Mouse (Mus musculus): ENCODE data around the gene Xirp1.

Xirp1 gene

GRCm38 (mm10) chr9:120023086-120023811, at the start of gene Xirp1:
Xirp1 (minus strand) TSS chr9:120023598.
- DNase-seq (ENCODE audit: low spot score in 2 of 2), result no peak

GRCm38 (mm10) chr9:120073169-120073568, 49.8 kb upstream of the Xirp1 start:
- DNase-seq (ENCODE audit: low spot score in 2 of 2), result peak; percentile 81 to 82

GRCm38 (mm10) chr9:120071251-120071650, 47.9 kb upstream of the Xirp1 start:
- DNase-seq (ENCODE audit: low spot score in 2 of 2), result no peak

GRCm38 (mm10) chr9:120069779-120070178, 46.4 kb upstream of the Xirp1 start, which contains the start of gene Cx3cr1:
Cx3cr1 (minus strand) TSS chr9:120069879.
- no peak for DNase-seq (ENCODE audit: low spot score in 2 of 2)

GRCm38 (mm10) chr9:120068047-120068446, 44.6 kb upstream of the Xirp1 start:
- DNase-seq (ENCODE audit: low spot score in 2 of 2), result peak in 1 of 2 experiments; percentile 13

DNA sequence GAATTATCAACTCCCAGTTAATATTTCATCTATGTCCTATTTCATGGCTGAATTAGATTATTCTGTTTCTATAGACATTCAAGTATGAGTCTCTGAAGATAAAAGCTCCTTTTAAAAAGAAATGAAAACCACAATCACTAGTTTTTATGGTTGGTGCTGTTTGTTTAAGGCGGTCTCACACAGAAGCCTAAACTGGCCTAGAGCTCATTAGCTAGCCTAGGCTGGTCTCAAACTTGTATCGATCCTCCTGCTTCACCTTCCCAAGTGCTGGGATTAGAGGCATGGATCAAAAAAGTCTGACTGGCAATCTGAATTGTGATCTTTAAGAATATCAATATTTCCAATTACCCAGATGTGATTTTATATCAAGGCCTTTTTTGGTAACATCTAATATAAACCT, 44.2 kb upstream of the Xirp1 start:
- DNase-seq (ENCODE audit: low spot score in 2 of 2), result no peak

DNA sequence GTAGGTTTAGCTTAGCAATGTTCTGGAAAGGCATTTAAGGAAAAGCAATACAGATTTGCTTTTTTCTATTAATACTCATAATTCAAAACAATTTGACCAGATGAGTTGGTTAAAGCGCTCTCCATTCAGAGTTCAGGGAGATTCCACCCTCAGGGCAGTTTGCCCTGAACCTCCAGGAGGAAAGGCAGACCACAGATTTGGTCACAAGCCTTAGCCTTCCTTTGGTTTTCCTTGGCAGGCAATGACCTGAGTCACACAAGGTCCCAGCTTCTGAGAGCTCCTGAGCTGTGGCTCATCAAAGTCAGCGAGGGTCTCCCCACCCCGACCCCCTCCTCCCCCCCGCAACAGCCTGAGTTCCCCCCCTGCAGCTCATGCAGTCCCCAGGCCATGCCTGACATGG, 40.9 kb upstream of the Xirp1 start:
- DNase-seq (ENCODE audit: low spot score in 2 of 2), result no peak

- no peak for DNase-seq (ENCODE audit: low spot score in 2 of 2)
These were observed 35.3 kb upstream of the Xirp1 start for GRCm38 (mm10) chr9:120058730-120059129.

- DNase-seq (ENCODE audit: low spot score in 2 of 2), result no peak
These were observed 32.8 kb upstream of the Xirp1 start for GRCm38 (mm10) chr9:120056201-120056600.

GRCm38 (mm10) chr9:120054545-120055277, 31.3 kb upstream of the Xirp1 start:
- DNase-seq (ENCODE audit: low spot score in 2 of 2), result no peak

- DNase-seq (ENCODE audit: low spot score in 2 of 2), result no peak
These were observed 26.0 kb upstream of the Xirp1 start for GRCm38 (mm10) chr9:120049407-120049806.

GRCm38 (mm10) chr9:120048495-120048894, 25.1 kb upstream of the Xirp1 start:
- DNase-seq (ENCODE audit: low spot score in 2 of 2), result no peak

DNA sequence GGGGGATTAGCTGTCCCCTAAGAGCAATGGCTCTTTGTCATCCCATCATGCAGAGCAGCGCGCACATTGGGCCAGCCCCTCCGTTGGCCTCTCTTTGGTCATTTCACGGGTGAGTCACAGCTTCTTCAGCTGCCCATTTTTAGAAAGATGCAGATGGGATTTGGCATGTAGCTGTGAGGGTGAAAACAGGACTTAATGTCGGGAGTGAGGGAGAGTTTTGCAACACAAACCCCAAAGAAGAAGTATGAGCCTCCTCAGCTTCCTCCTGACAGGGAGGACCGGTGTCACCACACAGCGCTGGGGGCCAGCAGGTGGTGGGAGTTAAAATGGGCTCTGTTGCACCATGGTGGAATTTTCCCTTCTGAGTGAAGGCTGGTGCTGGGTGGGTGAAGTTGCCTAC, 19.7 kb upstream of the Xirp1 start:
- no peak for DNase-seq (ENCODE audit: low spot score in 2 of 2)

DNA sequence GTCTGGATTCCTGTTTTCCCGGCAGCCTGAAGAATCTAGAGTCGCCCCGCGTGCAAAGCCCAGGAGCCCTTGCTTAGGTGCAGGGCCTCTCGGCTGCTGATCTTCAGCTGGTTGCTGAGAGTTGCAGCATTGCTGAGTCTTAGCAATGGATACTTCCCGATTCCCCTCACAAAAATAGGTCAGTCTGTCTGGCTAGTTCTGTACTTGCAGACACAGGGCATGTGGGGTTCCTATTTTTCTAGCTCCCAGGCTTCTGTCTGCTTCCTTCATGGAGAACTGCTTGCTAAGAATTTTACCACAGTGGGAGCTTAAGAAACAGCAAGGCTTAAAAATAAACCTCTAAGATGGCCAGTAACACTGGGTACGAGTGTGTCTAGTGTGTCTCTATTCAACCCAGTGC, 14.0 kb upstream of the Xirp1 start:
- no peak for DNase-seq (ENCODE audit: low spot score in 2 of 2)

- no peak for DNase-seq (ENCODE audit: low spot score in 2 of 2)
These were observed 11.0 kb upstream of the Xirp1 start for GRCm38 (mm10) chr9:120034375-120034774.

GRCm38 (mm10) chr9:120032710-120033109, 9.3 kb upstream of the Xirp1 start:
- no peak for DNase-seq (ENCODE audit: low spot score in 2 of 2)

DNA sequence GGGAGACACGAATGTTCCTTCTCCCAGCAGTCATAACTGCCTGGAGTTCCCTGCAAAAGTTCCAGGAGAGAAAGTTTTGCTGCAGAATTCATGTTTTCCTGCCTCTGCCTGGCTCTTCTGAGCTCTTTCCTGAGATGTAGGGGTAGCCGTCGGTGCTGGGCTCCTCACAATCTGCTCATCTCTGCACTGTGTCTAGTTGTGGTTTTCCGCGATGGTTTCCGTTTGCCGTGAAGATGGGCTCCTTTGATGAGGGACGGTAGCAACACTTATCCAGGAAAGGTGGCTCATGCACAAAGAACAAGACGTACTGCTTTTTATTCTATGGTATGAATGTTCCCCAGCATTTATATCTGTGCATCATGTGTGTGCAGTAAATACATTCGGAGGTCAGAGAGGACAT, 7.0 kb upstream of the Xirp1 start:
- DNase-seq (ENCODE audit: low spot score in 2 of 2), result no peak

- DNase-seq (ENCODE audit: low spot score in 2 of 2), result no peak
These were observed 6.5 kb upstream of the Xirp1 start for GRCm38 (mm10) chr9:120029880-120030279.

- DNase-seq (ENCODE audit: low spot score in 2 of 2), result peak; percentile 54 to 55
These were observed 4.2 kb upstream of the Xirp1 start for GRCm38 (mm10) chr9:120027401-120028151.

GRCm38 (mm10) chr9:120024625-120025024, 1.2 kb upstream of the Xirp1 start:
- no peak for DNase-seq (ENCODE audit: low spot score in 2 of 2)

DNA sequence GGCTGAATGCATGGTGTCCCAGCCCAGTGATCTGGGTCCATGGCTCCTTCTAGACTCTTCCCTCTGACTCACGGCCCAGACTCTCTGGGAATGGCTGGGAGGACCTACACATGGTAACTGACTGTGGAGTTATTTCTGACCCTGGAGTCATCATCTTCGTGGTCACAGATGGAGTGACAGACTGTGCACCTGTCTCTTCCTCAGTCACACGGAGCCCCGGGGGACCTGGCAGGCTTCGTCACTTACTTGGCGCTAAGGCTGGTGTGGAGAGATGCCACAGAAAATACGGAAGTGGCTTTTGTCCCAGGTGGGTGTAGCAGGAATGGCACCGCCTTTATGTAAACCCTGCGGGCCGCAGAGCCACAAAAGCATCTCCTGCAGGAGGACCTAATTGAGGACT, 773 bp upstream of the Xirp1 start:
- DNase-seq (ENCODE audit: low spot score in 2 of 2), result no peak

DNA sequence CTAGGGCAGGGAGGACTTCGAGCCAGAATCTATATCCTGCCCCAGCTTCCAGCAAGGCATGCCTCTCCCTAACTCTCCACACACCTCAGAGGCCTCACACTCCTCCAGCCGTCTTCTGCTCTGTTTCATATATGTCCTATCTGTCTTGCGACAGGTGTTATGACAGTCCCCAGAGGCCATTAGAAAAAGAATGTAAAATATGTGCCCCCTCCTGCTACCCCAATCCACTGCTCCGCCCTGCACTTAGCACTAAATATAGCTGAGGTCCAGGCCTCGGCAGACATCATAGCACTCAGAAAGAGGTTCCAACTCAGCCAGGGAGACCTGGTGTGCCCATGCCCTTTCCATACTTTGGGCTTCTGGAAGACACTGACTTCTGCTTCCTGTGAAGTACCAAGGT, 2.2 kb downstream of the Xirp1 start:
- DNase-seq (ENCODE audit: low spot score in 2 of 2), result no peak
